Mouse (Mus musculus): ENCODE data around the gene Grm3.

DNA sequence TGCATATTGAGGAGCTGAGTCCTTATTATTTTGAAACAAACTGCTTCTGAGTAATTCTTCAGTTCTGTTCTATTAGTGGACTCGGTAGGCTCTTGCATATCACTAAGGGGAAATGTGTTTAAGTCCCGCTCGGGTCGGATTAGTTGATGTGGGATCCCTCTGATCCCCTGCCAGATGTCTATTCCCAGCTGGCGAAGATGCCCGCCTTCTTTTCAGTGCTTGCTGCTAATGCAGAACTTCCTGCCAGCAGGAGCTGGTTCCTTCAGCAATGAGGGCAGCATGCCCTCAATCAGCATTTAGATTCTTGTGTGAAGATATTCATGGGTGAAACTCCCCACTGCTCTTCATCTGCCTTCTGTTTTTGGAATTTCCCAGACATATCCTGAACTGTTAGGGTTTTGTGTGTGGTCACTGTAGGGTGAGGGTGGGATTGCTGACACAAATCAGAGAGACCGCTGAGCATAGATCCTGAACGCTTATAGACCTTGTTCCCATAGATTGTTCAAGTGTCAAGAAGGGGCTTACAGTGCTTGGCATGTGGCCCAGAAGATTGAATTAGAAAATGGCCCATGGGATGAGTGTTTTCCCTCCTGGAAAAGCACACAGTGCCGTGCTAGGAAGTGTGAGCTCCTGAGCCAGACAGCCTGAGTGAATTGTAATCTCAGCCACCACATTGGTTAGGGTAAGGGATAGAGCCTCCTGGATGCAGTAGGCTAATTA is 62.9 kb downstream of the Grm3 start:
- no peak for TF ChIP-seq MYOD1 (IDR thresholded peaks at IDR 0.05; ENCODE audit: control insufficient read depth in 1 of 3, insufficient read length in 2 of 3, low read depth in 2 of 3)
- no peak for TF ChIP-seq POLR2A (IDR thresholded peaks at IDR 0.05; ENCODE audit: insufficient read length, low read depth)
